Mouse (Mus musculus) MEL (cell line): Measurements from ENCODE around the gene Pax9. TPM values are rescaled to one million over a fixed set of nuclear protein-coding genes. Genes with fewer than 3 reads are reported as not detected.

ENCODE experiments used
- DNase-seq: peaks from one replicate; pipeline ENCODE4 v3.0.0; 2011; ENCODE audit warnings: low read depth, low spot score
- H3K27ac ChIP-seq: 2 replicates; pipeline ENCODE4 v1.5.1; 2012; ENCODE audit warnings: low read depth, mild to moderate bottlenecking, control low read depth, low read length, moderate library complexity; ENCODE audit not compliant: control insufficient read depth
- H3K27me3 ChIP-seq, 2 experiments: fragments of 150-350 bp in 1 of 2; sonication (generic) in 1 of 2; 2 replicates each; pipeline ENCODE4 v1.6.1; 2012; ENCODE audit warnings: low read length in 2 of 2, mild to moderate bottlenecking in 2 of 2, improper control_type of control experiment in 1 of 2, moderate library complexity in 1 of 2; ENCODE audit not compliant: insufficient read depth in 2 of 2, control insufficient read depth in 1 of 2
- H3K36me3 ChIP-seq, 2 experiments: 2 replicates each; pipeline ENCODE4 v1.6.1; 2012 to 2014; ENCODE audit warnings: low read length in 2 of 2, improper control_type of control experiment in 1 of 2, inconsistent platforms in 1 of 2, mild to moderate bottlenecking in 1 of 2; ENCODE audit not compliant: insufficient read depth in 2 of 2, control insufficient read depth in 1 of 2
- H3K4me1 ChIP-seq, 2 experiments: fragments of 150-350 bp in 1 of 2; sonication (generic) in 1 of 2; 2 replicates each; pipeline ENCODE4 v1.6.1; 2012; ENCODE audit warnings: low read length in 2 of 2, improper control_type of control experiment in 1 of 2, mild to moderate bottlenecking in 1 of 2; ENCODE audit not compliant: insufficient read depth in 2 of 2, control insufficient read depth in 1 of 2
- H3K4me3 ChIP-seq, 2 experiments: fragments of 150-350 bp in 1 of 2; sonication (generic) in 1 of 2; 2 replicates each; pipeline ENCODE4 v1.5.1; 2012; ENCODE audit warnings: low read depth in 2 of 2, low read length in 2 of 2, mild to moderate bottlenecking in 2 of 2, moderate library complexity in 2 of 2, control low read depth in 1 of 2, improper control_type of control experiment in 1 of 2; ENCODE audit not compliant: control insufficient read depth in 1 of 2, insufficient read depth in 1 of 2
- H3K79me2 ChIP-seq: 2 replicates; pipeline ENCODE4 v1.6.1; 2012; ENCODE audit warnings: mild to moderate bottlenecking, low read length, moderate library complexity; ENCODE audit not compliant: control insufficient read depth, poor library complexity, insufficient read depth
- H3K9ac ChIP-seq: 2 replicates; pipeline ENCODE4 v1.6.1; 2012; ENCODE audit warnings: low read depth, mild to moderate bottlenecking, control low read depth, low read length, moderate library complexity; ENCODE audit not compliant: control insufficient read depth, poor library complexity, severe bottlenecking
- H3K9me3 ChIP-seq: fragments of 150-350 bp; sonication (generic); replicated peaks from 2 replicates; pipeline ENCODE4 v1.6.1; 2012; ENCODE audit warnings: mild to moderate bottlenecking, low read length, improper control_type of control experiment, moderate library complexity; ENCODE audit not compliant: insufficient read depth
- BHLHE40 ChIP-seq: IDR thresholded peaks from 2 replicates; pipeline ENCODE4 v1.6.1; 2012; ENCODE audit warnings: low read depth, mild to moderate bottlenecking, inconsistent platforms, low read length, improper control_type of control experiment, borderline replicate concordance
- CHD1 ChIP-seq: IDR thresholded peaks from 2 replicates; pipeline ENCODE4 v1.6.1; 2012; ENCODE audit warnings: low read depth, mild to moderate bottlenecking, inconsistent platforms, low read length, improper control_type of control experiment
- CHD2 ChIP-seq: IDR thresholded peaks from 2 replicates; pipeline ENCODE4 v1.6.1; 2011; ENCODE audit warnings: low read length, improper control_type of control experiment
- CTCF ChIP-seq, 3 experiments: IDR thresholded peaks in 2 of 3; conservative IDR thresholded peaks in 1 of 3; 2 replicates each; pipeline ENCODE4 v1.5.1; 2011 to 2012; ENCODE audit warnings: low read length in 3 of 3, low read depth in 2 of 3, mild to moderate bottlenecking in 2 of 3, improper control_type of control experiment in 1 of 3, inconsistent platforms in 1 of 3, mixed read lengths in 1 of 3, moderate library complexity in 1 of 3; ENCODE audit not compliant: control insufficient read depth in 1 of 3, insufficient read depth in 1 of 3, poor library complexity in 1 of 3, severe bottlenecking in 1 of 3
- ELF1 ChIP-seq: IDR thresholded peaks from 2 replicates; pipeline ENCODE4 v1.6.1; 2014; ENCODE audit warnings: low read depth, mild to moderate bottlenecking, inconsistent platforms, low read length, improper control_type of control experiment, moderate library complexity
- EP300 ChIP-seq, 2 experiments: IDR thresholded peaks; 2 replicates each; pipeline ENCODE4 v1.6.1; 2011; ENCODE audit warnings: improper control_type of control experiment in 2 of 2, low read length in 2 of 2, low read depth in 1 of 2, mild to moderate bottlenecking in 1 of 2
- ETS1 ChIP-seq: IDR thresholded peaks from 2 replicates; pipeline ENCODE4 v1.6.1; 2012; ENCODE audit warnings: low read depth, mild to moderate bottlenecking, inconsistent platforms, low read length, improper control_type of control experiment, moderate library complexity
- GABPA ChIP-seq: IDR thresholded peaks from 2 replicates; pipeline ENCODE4 v1.6.1; 2012; ENCODE audit warnings: low read depth, mild to moderate bottlenecking, inconsistent platforms, low read length, improper control_type of control experiment, moderate library complexity
- HCFC1 ChIP-seq: IDR thresholded peaks from 2 replicates; pipeline ENCODE4 v1.6.1; 2012; ENCODE audit warnings: low read depth, mild to moderate bottlenecking, inconsistent platforms, low read length, improper control_type of control experiment, moderate library complexity
- JUND ChIP-seq: IDR thresholded peaks from 2 replicates; pipeline ENCODE4 v1.6.1; 2011; ENCODE audit warnings: low read depth, mild to moderate bottlenecking, improper control_type of control experiment, low read length
- KAT2A ChIP-seq: conservative IDR thresholded peaks from 2 replicates; pipeline ENCODE4 v1.6.1; 2012; ENCODE audit warnings: low read depth, low read length, improper control_type of control experiment, inconsistent platforms
- MAFK ChIP-seq: IDR thresholded peaks from 2 replicates; pipeline ENCODE4 v1.6.1; 2011; ENCODE audit warnings: low read depth, mild to moderate bottlenecking, low read length, improper control_type of control experiment, borderline replicate concordance
- MAX ChIP-seq: IDR thresholded peaks from 2 replicates; pipeline ENCODE4 v1.6.1; 2011; ENCODE audit warnings: low read length, improper control_type of control experiment
- MAZ ChIP-seq: IDR thresholded peaks from 2 replicates; pipeline ENCODE4 v1.6.1; 2012; ENCODE audit warnings: low read depth, mild to moderate bottlenecking, inconsistent platforms, low read length, improper control_type of control experiment
- MEF2A ChIP-seq: IDR thresholded peaks from 2 replicates; pipeline ENCODE4 v1.6.1; 2014; ENCODE audit warnings: low read depth, mild to moderate bottlenecking, inconsistent platforms, low read length, improper control_type of control experiment; ENCODE audit not compliant: poor library complexity, insufficient replicate concordance, severe bottlenecking; ENCODE audit errors: extremely low read depth
- MYC ChIP-seq: IDR thresholded peaks from 2 replicates; pipeline ENCODE4 v1.6.1; 2011; ENCODE audit warnings: low read depth, mild to moderate bottlenecking, low read length, improper control_type of control experiment, moderate library complexity
- NELFE ChIP-seq: IDR thresholded peaks from 2 replicates; pipeline ENCODE4 v1.6.1; 2011; ENCODE audit warnings: low read depth, low read length, improper control_type of control experiment
- POLR2A ChIP-seq, 2 experiments: IDR thresholded peaks; 2 replicates each; pipeline ENCODE4 v1.6.1; 2011 to 2012; ENCODE audit warnings: low read length in 2 of 2, mild to moderate bottlenecking in 2 of 2, control low read depth in 1 of 2, improper control_type of control experiment in 1 of 2, low read depth in 1 of 2, moderate library complexity in 1 of 2; ENCODE audit not compliant: control insufficient read depth in 1 of 2, insufficient read depth in 1 of 2, poor library complexity in 1 of 2
- POLR2AphosphoS5 ChIP-seq: IDR thresholded peaks from 2 replicates; pipeline ENCODE4 v1.6.1; 2012; ENCODE audit warnings: low read depth, borderline replicate concordance, mild to moderate bottlenecking, inconsistent platforms, low read length, moderate library complexity, mixed read lengths
- RAD21 ChIP-seq: IDR thresholded peaks from 2 replicates; pipeline ENCODE4 v1.6.1; 2011; ENCODE audit warnings: mild to moderate bottlenecking, low read depth, low read length, improper control_type of control experiment
- RCOR1 ChIP-seq: IDR thresholded peaks from 2 replicates; pipeline ENCODE4 v1.6.1; 2012; ENCODE audit warnings: low read depth, mild to moderate bottlenecking, inconsistent platforms, low read length, improper control_type of control experiment
- SMC3 ChIP-seq: IDR thresholded peaks from 2 replicates; pipeline ENCODE4 v1.6.1; 2011; ENCODE audit warnings: low read depth, low read length, improper control_type of control experiment
- TAL1 ChIP-seq: IDR thresholded peaks from 2 replicates; pipeline ENCODE4 v1.6.1; 2012; ENCODE audit warnings: mild to moderate bottlenecking, inconsistent platforms, low read length, moderate library complexity, mixed read lengths
- TBP ChIP-seq: IDR thresholded peaks from 2 replicates; pipeline ENCODE4 v1.8.0; 2011; ENCODE audit warnings: low read depth, low read length, improper control_type of control experiment
- USF1 ChIP-seq: IDR thresholded peaks from 2 replicates; pipeline ENCODE4 v1.6.1; 2014; ENCODE audit warnings: low read depth, mild to moderate bottlenecking, inconsistent platforms, low read length, improper control_type of control experiment, moderate library complexity
- USF2 ChIP-seq, 2 experiments: IDR thresholded peaks; 2 replicates each; pipeline ENCODE4 v1.6.1; 2011 to 2012; ENCODE audit warnings: improper control_type of control experiment in 2 of 2, low read length in 2 of 2, borderline replicate concordance in 1 of 2, inconsistent platforms in 1 of 2, low read depth in 1 of 2, mild to moderate bottlenecking in 1 of 2; ENCODE audit not compliant: insufficient read depth in 1 of 2
- ZC3H11A ChIP-seq: IDR thresholded peaks from 2 replicates; pipeline ENCODE4 v1.6.1; 2012; ENCODE audit warnings: low read depth, mild to moderate bottlenecking, inconsistent platforms, low read length, improper control_type of control experiment
- ZKSCAN1 ChIP-seq: IDR thresholded peaks from 2 replicates; pipeline ENCODE4 v1.6.1; 2012; ENCODE audit warnings: low read depth, mild to moderate bottlenecking, inconsistent platforms, low read length, improper control_type of control experiment, moderate library complexity
- ZMIZ1 ChIP-seq: IDR thresholded peaks from 2 replicates; pipeline ENCODE4 v1.6.1; 2012; ENCODE audit warnings: low read depth, mild to moderate bottlenecking, inconsistent platforms, low read length, improper control_type of control experiment, moderate library complexity
- ZNF384 ChIP-seq: IDR thresholded peaks from 2 replicates; pipeline ENCODE4 v1.6.1; 2012; ENCODE audit warnings: low read depth, mild to moderate bottlenecking, inconsistent platforms, low read length, improper control_type of control experiment
- polyA plus RNA-seq, 2 experiments: library from polyadenylated mRNA; stranded (reverse) in 1 of 2; unstranded in 1 of 2; fragments of >175 nt in 1 of 2; fragments of >200 nt in 1 of 2; gene quantifications; 2 replicates each; pipeline versions ENCODE4 v1.2.1 to v1.2.4; 2012; ENCODE audit warnings: low replicate concordance in 2 of 2, low read depth in 1 of 2; ENCODE audit not compliant: insufficient read length in 2 of 2, insufficient read depth in 1 of 2, missing spikeins in 1 of 2
- total RNA-seq: library from RNA; depleted of rRNA; stranded (reverse); fragments of 300-350 nt; gene quantifications from 2 replicates; pipeline ENCODE4 v1.2.3, GENCODE M21; 2012

The Pax9 gene
- total and polyA plus RNA-seq, 3 experiments = 1.7 to 4.5 TPM; not detected in 1

GRCm38 (mm10) chr12:56691001-56691400 lies 566 bp upstream of the Pax9 start:
- H3K9ac ChIP-seq = no peak overlapping the region
- H3K4me1 ChIP-seq = peaks cover 0 to 7% of the 10 kb centered on the region in 2 experiments; a peak in 2 of 4 replicates
- DNase-seq = no peak
- TF ChIP-seq RAD21 = no peak
- TF ChIP-seq ELF1 = no peak
- no peak for TF ChIP-seq HCFC1
- TF ChIP-seq MAZ = no peak
- no peak for TF ChIP-seq ZNF384
- no peak for TF ChIP-seq MEF2A
- no peak for TF ChIP-seq ETS1
- no peak for TF ChIP-seq USF1
- TF ChIP-seq RCOR1 = no peak
- TF ChIP-seq TBP = no peak
- no peak for TF ChIP-seq SMC3
- TF ChIP-seq JUND = no peak
- TF ChIP-seq POLR2AphosphoS5 = no peak
- no peak for TF ChIP-seq BHLHE40
- TF ChIP-seq MYC = no peak
- TF ChIP-seq KAT2A = no peak
- TF ChIP-seq EP300 (IDR thresholded peaks at IDR 0.05; ENCODE audit: low read depth in 1 of 2, low read length in 2 of 2) = no peak
- no peak for TF ChIP-seq ZC3H11A
- TF ChIP-seq ZMIZ1 = no peak
- no peak for TF ChIP-seq ZKSCAN1
- TF ChIP-seq, all 39 proteins: peak for 0
- Histone ChIP-seq H3K4me3 (no peak overlapping the region), H3K36me3 (no peaks in the 10 kb centered on the region), H3K27ac (no peak overlapping the region), H3K27me3 (peaks cover 1 to 2% of the 10 kb centered on the region in 2 experiments; a peak in 2 of 4 replicates), H3K79me2 (no peaks in the 10 kb centered on the region), H3K9me3 (no peaks in the 10 kb centered on the region)

GRCm38 (mm10) chr12:56692536-56692935 lies 969 bp downstream of the Pax9 start:
- Histone ChIP-seq H3K27ac (no peak overlapping the region), H3K36me3 (no peaks in the 10 kb centered on the region), H3K9ac (no peak overlapping the region), H3K4me3 (no peak overlapping the region), H3K4me1 (peaks cover 1 to 7% of the 10 kb centered on the region in 2 experiments; a peak in 3 of 4 replicates), H3K9me3 (no peaks in the 10 kb centered on the region), H3K27me3 (peaks cover 0 to 1% of the 10 kb centered on the region in 2 experiments; a peak in 2 of 4 replicates), H3K79me2 (peaks cover 2% of the 10 kb centered on the region)
- TF ChIP-seq MAX (no peak), KAT2A (no peak), POLR2A (IDR thresholded peaks at IDR 0.05; ENCODE audit: control insufficient read depth in 1 of 2, insufficient read depth in 1 of 2, low read depth in 1 of 2, low read length in 2 of 2, poor library complexity in 1 of 2) (no peak), ZKSCAN1 (no peak), CHD2 (no peak), NELFE (no peak), MAFK (no peak), RAD21 (no peak), CHD1 (no peak), ZNF384 (no peak), TAL1 (no peak), EP300 (IDR thresholded peaks at IDR 0.05; ENCODE audit: low read depth in 1 of 2, low read length in 2 of 2) (no peak), CTCF (IDR thresholded peaks at IDR 0.05 in 2 of 3, conservative IDR thresholded peaks at IDR 0.05 in 1 of 3; ENCODE audit: control insufficient read depth in 1 of 3, insufficient read depth in 1 of 3, low read depth in 2 of 3, low read length in 3 of 3, poor library complexity in 1 of 3, severe bottlenecking in 1 of 3) (no peak), GABPA (no peak), USF2 (IDR thresholded peaks at IDR 0.05; ENCODE audit: borderline replicate concordance in 1 of 2, insufficient read depth in 1 of 2, low read depth in 1 of 2, low read length in 2 of 2) (no peak)
- no peak for DNase-seq
